Mouse (Mus musculus) heart, embryonic 11.5 days (tissue): ENCODE results near the gene Gm6460. TPM values are rescaled to one million over a fixed set of nuclear protein-coding genes. Genes with fewer than 3 reads are reported as not detected.
"Not testable (repeated sequence)": the region's sequence is repeated elsewhere in the genome, so short reads cannot be mapped to it uniquely, and the experiment has no call there.

ENCODE experiments used
- ATAC-seq: fragments of 200-750 bp; cut with Nextera tagmentation; replicated peaks from 2 replicates; pipeline ENCODE4 v1.8.0; 2017; ENCODE audit warnings: moderate library complexity; ENCODE audit not compliant: insufficient number of reproducible peaks, low FRiP score, low TSS enrichment
- H3K27ac ChIP-seq: fragments of 300-500 bp; sonication (generic); 2 replicates; pipeline ENCODE4 v1.5.1; 2014; ENCODE audit warnings: mild to moderate bottlenecking, low read depth, low read length
- H3K27me3 ChIP-seq: fragments of 300-500 bp; sonication (generic); 2 replicates; pipeline ENCODE4 v1.6.1; 2014; ENCODE audit warnings: mild to moderate bottlenecking, low read length, mixed read lengths; ENCODE audit not compliant: control insufficient read depth, insufficient read depth
- H3K36me3 ChIP-seq: fragments of 300-500 bp; sonication (generic); 2 replicates; pipeline ENCODE4 v1.6.1; 2014; ENCODE audit warnings: mild to moderate bottlenecking, low read length, moderate library complexity, mixed read lengths; ENCODE audit not compliant: control insufficient read depth, insufficient read depth
- H3K4me1 ChIP-seq: fragments of 300-500 bp; sonication (generic); 2 replicates; pipeline ENCODE4 v1.6.1; 2014; ENCODE audit warnings: low read length; ENCODE audit not compliant: control insufficient read depth, insufficient read depth
- H3K4me2 ChIP-seq: fragments of 300-500 bp; sonication (generic); 2 replicates; pipeline ENCODE4 v1.6.1; 2014; ENCODE audit warnings: mild to moderate bottlenecking, moderate library complexity
- H3K4me3 ChIP-seq: fragments of 300-500 bp; sonication (generic); 2 replicates; pipeline ENCODE4 v1.5.1; 2014; ENCODE audit warnings: low read depth, low read length
- H3K9ac ChIP-seq: fragments of 300-500 bp; sonication (generic); 2 replicates; pipeline ENCODE4 v1.6.1; 2014; ENCODE audit warnings: mild to moderate bottlenecking, low read depth, low read length, moderate library complexity
- H3K9me3 ChIP-seq: fragments of 300-500 bp; sonication (generic); replicated peaks from 2 replicates; pipeline ENCODE4 v1.6.1; 2016; ENCODE audit warnings: low read length; ENCODE audit not compliant: control insufficient read depth
- WGBS: fragments of 180-500 bp; shearing (Covaris S2); extraction: QIAGEN DNeasy Blood & Tissue Kit; methylation state at CpG from one replicate; pipeline ENCODE4 v1.1.7; 2014; ENCODE audit not compliant: insufficient replicate concordance; 5-methylcytosine and 5-hydroxymethylcytosine counted together
- polyA plus RNA-seq: library from polyadenylated mRNA; unstranded; fragments of >200 nt; fragmentation: Nextera tagmentation; extraction: Ambion mirVana; gene quantifications from 2 replicates; pipeline ENCODE4 v1.2.1, GENCODE M21; 2014

Gene Gm6460
- not detected in 2 replicates for polyA plus RNA-seq

DNA sequence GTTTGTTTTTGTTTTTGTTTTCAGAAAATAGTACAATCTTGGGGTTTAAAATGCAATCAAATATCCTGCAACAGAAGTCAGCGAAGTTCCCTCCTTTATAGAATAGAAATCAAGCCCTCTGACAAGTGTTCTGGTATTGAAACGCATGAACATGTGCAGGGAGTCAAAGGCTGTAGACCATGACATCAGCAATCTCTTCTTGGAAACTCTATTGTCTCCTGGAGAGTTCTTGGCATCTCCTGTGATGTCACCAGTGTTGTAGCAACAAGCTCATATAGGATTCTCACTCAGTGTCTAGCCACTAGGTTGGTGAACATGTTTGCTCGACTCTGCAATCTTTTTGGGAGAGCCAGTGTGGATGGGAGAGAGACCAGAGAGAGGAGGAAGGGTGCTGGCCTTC lies at the start of gene Gm6460:
TSS of gene Gm6460 (plus strand) at position 301 of the 400 bp plus-strand sequence.
- not testable (repeated sequence) for H3K27ac ChIP-seq, H3K9me3 ChIP-seq, H3K4me2 ChIP-seq, H3K36me3 ChIP-seq, H3K9ac ChIP-seq, H3K4me3 ChIP-seq, ATAC-seq, H3K4me1 ChIP-seq, H3K27me3 ChIP-seq
- WGBS: no CpG with 5 or more reads among the region's 3 CpGs

Other genes starting within 250 kb of the Gm6460 start
- gene Gm8897, start 178.5 kb upstream of the Gm6460 start, polyA plus RNA-seq: not detected in 2 replicates
- gene Gm8906, start 92.2 kb upstream of the Gm6460 start, polyA plus RNA-seq: not detected in 2 replicates
- not detected in 2 replicates for gene Gm8922, start 87.0 kb downstream of the Gm6460 start, polyA plus RNA-seq
- gene Gm8926, start 175.6 kb downstream of the Gm6460 start, polyA plus RNA-seq: not detected in 2 replicates